Mouse (Mus musculus) liver, embryonic 14.5 days (tissue): ENCODE measurements around the gene Spag9. TPM values are rescaled to one million over a fixed set of nuclear protein-coding genes. Genes with fewer than 3 reads are reported as not detected.

Experiments
- ATAC-seq: fragments of 200-750 bp; cut with Nextera tagmentation; 2 replicates; pipeline ENCODE4 v1.8.0; 2017; ENCODE audit warnings: moderate number of reproducible peaks, mild to moderate bottlenecking, moderate library complexity; ENCODE audit not compliant: insufficient read depth
- DNase-seq, 3 experiments: peaks; one replicate each; pipeline ENCODE4 v3.0.0-alpha.2; 2012 to 2013; ENCODE audit warnings: low read depth in 3 of 3, low spot score in 3 of 3
- H3K27ac ChIP-seq: fragments of 300-500 bp; sonication (generic); 2 replicates; pipeline ENCODE4 v1.5.1; 2014; ENCODE audit warnings: moderate library complexity, mild to moderate bottlenecking, control low read depth, inconsistent platforms
- H3K27me3 ChIP-seq: fragments of 300-500 bp; sonication (generic); 2 replicates; pipeline ENCODE4 v1.6.1; 2014; ENCODE audit warnings: mild to moderate bottlenecking, low read length, moderate library complexity; ENCODE audit not compliant: control insufficient read depth, insufficient read depth
- H3K36me3 ChIP-seq: fragments of 300-500 bp; sonication (generic); replicated peaks from 2 replicates; pipeline ENCODE4 v1.6.1; 2014; ENCODE audit warnings: low read depth; ENCODE audit not compliant: control insufficient read depth, insufficient read depth
- H3K4me1 ChIP-seq, 2 experiments: fragments of 200-500 bp in 1 of 2; fragments of 300-500 bp in 1 of 2; sonication (generic) in 1 of 2; replicated peaks; 2 replicates each; pipeline ENCODE4 v1.6.1; 2012 to 2014; ENCODE audit warnings: antibody characterized with exemption in 1 of 2, inconsistent platforms in 1 of 2, low read length in 1 of 2; ENCODE audit not compliant: control insufficient read depth in 2 of 2, insufficient read depth in 2 of 2
- H3K4me2 ChIP-seq: fragments of 300-500 bp; sonication (generic); 2 replicates; pipeline ENCODE4 v1.6.1; 2014; ENCODE audit warnings: low read depth, mild to moderate bottlenecking, control low read depth, moderate library complexity
- H3K4me3 ChIP-seq, 2 experiments: fragments of 200-500 bp in 1 of 2; fragments of 300-500 bp in 1 of 2; sonication (generic) in 1 of 2; 2 replicates each; pipeline ENCODE4 v1.5.1; 2012 to 2014; ENCODE audit warnings: low read depth in 2 of 2, low read length in 2 of 2, mild to moderate bottlenecking in 2 of 2, control low read depth in 1 of 2, inconsistent platforms in 1 of 2, moderate library complexity in 1 of 2; ENCODE audit not compliant: insufficient read depth in 1 of 2
- H3K9ac ChIP-seq: fragments of 300-500 bp; sonication (generic); replicated peaks from 2 replicates; pipeline ENCODE4 v1.6.1; 2014; ENCODE audit warnings: mild to moderate bottlenecking, control low read depth, moderate library complexity
- H3K9me3 ChIP-seq: fragments of 300-500 bp; sonication (generic); 2 replicates; pipeline ENCODE4 v1.6.1; 2016; ENCODE audit warnings: low read length, mixed read lengths; ENCODE audit not compliant: control insufficient read depth
- CTCF ChIP-seq: IDR thresholded peaks from 2 replicates; pipeline ENCODE4 v1.5.1; 2016; ENCODE audit warnings: antibody characterized with exemption, low read depth, control low read depth
- EP300 ChIP-seq: IDR thresholded peaks from 2 replicates; pipeline ENCODE4 v1.6.1; 2016; ENCODE audit warnings: antibody characterized with exemption, low read depth
- WGBS: fragments of 180-500 bp; shearing (Covaris S2); extraction: QIAGEN DNeasy Blood & Tissue Kit; methylation state at CpG from one replicate; pipeline ENCODE4 v1.1.7; 2014; ENCODE audit not compliant: insufficient replicate concordance; 5-methylcytosine and 5-hydroxymethylcytosine counted together
- polyA plus RNA-seq, 2 experiments: library from polyadenylated mRNA; depleted of rRNA in 1 of 2; stranded (reverse) in 1 of 2; unstranded in 1 of 2; fragments of >200 nt; fragmentation: Nextera tagmentation in 1 of 2; extraction: Ambion mirVana in 1 of 2; gene quantifications; 2 replicates each; pipeline versions ENCODE4 v1.2.1 to v1.2.3; 2012 to 2014

Spag9 gene
- polyA plus RNA-seq, 2 experiments = 6.9 to 10.8 TPM

DNA sequence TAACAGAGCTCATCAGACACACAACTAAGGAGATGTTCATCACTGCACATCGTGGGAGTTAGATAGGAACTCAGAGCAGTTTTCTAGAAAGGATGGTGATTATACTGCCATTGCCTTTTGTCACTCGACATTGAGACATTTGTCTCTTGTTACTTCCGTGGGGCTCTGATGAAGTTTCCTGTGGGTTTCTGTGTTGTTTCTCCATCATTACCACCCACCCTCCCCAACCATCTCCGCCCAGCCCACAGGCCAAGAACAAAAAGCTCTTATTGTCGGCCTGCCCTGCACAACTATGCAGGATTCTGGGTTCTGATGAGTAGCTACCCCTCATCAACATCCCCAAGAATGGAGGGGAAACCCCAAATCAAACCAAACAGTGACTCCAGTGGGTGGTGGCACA lies 173.7 kb downstream of the Spag9 start:
- no peak overlapping the region for H3K4me2 ChIP-seq
- no peak overlapping the region for H3K4me3 ChIP-seq
- TF ChIP-seq CTCF = no peak
- no peak for TF ChIP-seq EP300
- H3K4me1 ChIP-seq = peaks cover 0 to 14% of the 10 kb centered on the region in 2 experiments; a peak in 2 of 4 replicates
- no peak for ATAC-seq
- WGBS = 38% methylated on average over 5 of the region's 5 CpGs
- H3K27me3 ChIP-seq = no peaks in the 10 kb centered on the region
- H3K9me3 ChIP-seq = no peaks in the 10 kb centered on the region
- no peak overlapping the region for H3K27ac ChIP-seq
- DNase-seq = no peak
- H3K9ac ChIP-seq = no peak overlapping the region
- no peaks in the 10 kb centered on the region for H3K36me3 ChIP-seq

DNA sequence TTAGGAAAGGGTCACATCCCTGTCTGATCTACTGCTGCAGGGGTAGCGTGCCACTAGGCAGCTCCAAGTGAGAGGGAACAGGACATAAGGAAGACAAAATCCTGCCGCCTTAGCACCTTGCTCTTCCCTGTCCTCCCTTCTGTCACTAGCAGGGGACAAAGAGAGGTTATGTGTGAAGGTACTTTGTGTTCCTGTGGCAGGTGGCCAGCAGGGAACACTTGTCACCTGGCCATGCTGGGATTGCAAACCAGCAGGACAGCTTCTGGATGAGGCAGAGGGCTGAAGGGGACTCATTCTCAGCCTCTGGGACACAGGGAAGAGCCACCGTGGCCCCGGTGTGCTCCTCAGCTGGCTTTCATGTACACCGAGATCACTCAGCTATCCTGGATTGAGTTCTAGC lies 175.8 kb downstream of the Spag9 start:
- Histone ChIP-seq H3K9me3 (no peaks in the 10 kb centered on the region), H3K36me3 (no peaks in the 10 kb centered on the region), H3K9ac (no peak overlapping the region), H3K27me3 (no peaks in the 10 kb centered on the region), H3K4me2 (no peak overlapping the region), H3K27ac (no peak overlapping the region), H3K4me1 (peaks cover 0 to 14% of the 10 kb centered on the region in 2 experiments; a peak in 2 of 4 replicates), H3K4me3 (no peak overlapping the region)
- TF ChIP-seq CTCF (no peak), EP300 (no peak)
- 70% methylated on average over 5 of the region's 5 CpGs for WGBS
- DNase-seq = no peak
- ATAC-seq = no peak

DNA sequence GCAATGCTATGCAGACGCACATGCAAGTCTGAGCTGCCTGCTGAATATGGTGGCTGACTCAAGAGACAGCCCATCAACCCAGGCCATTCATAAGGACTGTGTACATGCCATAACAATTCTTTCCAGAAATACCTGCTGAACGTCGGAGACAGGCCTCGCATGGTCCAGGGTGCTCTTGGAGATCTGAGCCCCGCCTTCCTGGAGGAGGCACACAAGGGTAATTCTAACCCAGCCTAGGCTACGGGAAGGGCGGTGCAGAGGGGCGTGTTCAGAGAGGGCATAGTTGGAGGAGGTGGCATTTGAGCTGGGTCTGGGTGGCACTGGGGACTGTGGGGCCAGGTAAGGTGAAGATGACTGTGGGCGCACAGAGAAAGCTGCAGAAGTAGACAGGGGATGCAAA lies 176.3 kb downstream of the Spag9 start:
- no peak overlapping the region for H3K4me2 ChIP-seq
- H3K27me3 ChIP-seq = no peaks in the 10 kb centered on the region
- no peak overlapping the region for H3K27ac ChIP-seq
- H3K9me3 ChIP-seq = no peaks in the 10 kb centered on the region
- no peak overlapping the region for H3K4me3 ChIP-seq
- ATAC-seq = no peak
- TF ChIP-seq CTCF (no peak), EP300 (no peak)
- H3K4me1 ChIP-seq = peaks cover 0 to 14% of the 10 kb centered on the region in 2 experiments; a peak in 2 of 4 replicates
- H3K9ac ChIP-seq = no peak overlapping the region
- WGBS = 49% methylated on average over 9 of the region's 9 CpGs
- H3K36me3 ChIP-seq = no peaks in the 10 kb centered on the region
- DNase-seq = no peak

DNA sequence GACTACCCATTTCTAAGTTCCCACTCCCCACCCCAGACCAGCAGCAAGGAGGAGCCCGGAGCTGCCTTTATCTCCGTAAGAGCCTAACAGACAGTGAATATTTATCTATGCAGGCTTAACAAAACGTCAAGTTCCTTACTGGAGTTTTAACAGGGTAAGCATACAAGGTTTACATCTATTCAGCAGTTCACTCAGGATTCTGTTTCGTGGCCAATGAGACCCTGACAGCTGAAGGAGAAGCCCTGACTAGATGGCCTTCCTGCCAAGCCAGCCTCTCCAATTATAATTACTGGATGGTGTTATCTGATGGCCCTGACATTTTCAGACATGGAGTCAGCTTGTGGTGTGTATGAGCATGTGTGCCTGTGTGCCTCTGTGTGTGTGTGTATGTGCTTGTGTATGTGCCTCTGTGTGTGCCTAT lies 177.8 kb downstream of the Spag9 start:
- ATAC-seq = peak; percentile 61; the same call in 1 of the 2 replicates
- Histone ChIP-seq H3K36me3 (no peaks in the 10 kb centered on the region), H3K4me2 (no peak overlapping the region), H3K27me3 (no peaks in the 10 kb centered on the region), H3K9ac (no peak overlapping the region), H3K9me3 (no peaks in the 10 kb centered on the region), H3K27ac (no peak overlapping the region), H3K4me1 (peaks cover 0 to 14% of the 10 kb centered on the region in 2 experiments; a peak in 2 of 4 replicates), H3K4me3 (no peak overlapping the region)
- TF ChIP-seq CTCF = no peak
- no peak for TF ChIP-seq EP300
- 18% methylated on average over 4 of the region's 4 CpGs for WGBS
- DNase-seq = no peak

DNA sequence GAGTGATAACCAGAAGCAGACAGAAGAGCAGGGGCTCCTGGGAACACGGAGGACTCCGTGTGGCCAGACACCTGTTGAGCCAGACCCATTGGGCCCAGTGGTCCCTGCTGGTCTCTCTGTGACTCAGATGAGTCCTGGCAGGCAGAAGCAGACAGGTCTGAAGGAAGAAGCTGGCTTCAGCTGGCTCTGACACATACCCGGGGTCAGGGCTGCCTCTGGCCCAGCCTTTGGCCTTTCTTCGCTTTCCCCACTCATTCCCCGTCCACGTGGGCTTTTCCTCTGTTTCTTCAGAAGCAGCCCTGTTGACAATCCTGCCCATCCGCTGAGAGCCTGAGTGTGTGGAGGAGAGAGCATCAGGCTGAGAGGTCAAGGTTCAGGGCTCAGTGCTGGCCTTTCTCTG lies 179.4 kb downstream of the Spag9 start:
- H3K36me3 ChIP-seq = no peaks in the 10 kb centered on the region
- ATAC-seq (no peak), DNase-seq (no peak)
- TF ChIP-seq CTCF = no peak
- TF ChIP-seq EP300 = no peak
- H3K4me1 ChIP-seq = peaks cover 4 to 18% of the 10 kb centered on the region in 2 experiments; a peak in 3 of 4 replicates
- H3K27me3 ChIP-seq = no peaks in the 10 kb centered on the region
- no peak overlapping the region for H3K27ac ChIP-seq
- no peak overlapping the region for H3K4me3 ChIP-seq
- H3K9ac ChIP-seq = no peak overlapping the region
- H3K9me3 ChIP-seq = no peaks in the 10 kb centered on the region
- H3K4me2 ChIP-seq = no peak overlapping the region
- 67% methylated on average over 7 of the region's 7 CpGs for WGBS

Other genes starting within 250 kb of the Spag9 start
- 5.6 and 11.0 TPM in 2 replicates for gene Utp18, start 110.3 kb upstream of the Spag9 start, polyA plus RNA-seq (2012; rRNA removed)
- 16.2 and 18.2 TPM in 2 replicates for gene Utp18, start 110.3 kb upstream of the Spag9 start, polyA plus RNA-seq (2014; fragmentation: Nextera tagmentation; extraction: Ambion mirVana)
- gene Mbtd1, start 110.2 kb upstream of the Spag9 start, polyA plus RNA-seq (2012; rRNA removed) = 4.0 and 5.8 TPM in 2 replicates
- 3.7 and 3.9 TPM in 2 replicates for gene Mbtd1, start 110.2 kb upstream of the Spag9 start, polyA plus RNA-seq (2014; fragmentation: Nextera tagmentation; extraction: Ambion mirVana)
- 126 and 131 TPM in 2 replicates for gene Nme2, start 39.8 kb upstream of the Spag9 start, polyA plus RNA-seq (2012; rRNA removed)
- 102 and 117 TPM in 2 replicates for gene Nme2, start 39.8 kb upstream of the Spag9 start, polyA plus RNA-seq (2014; fragmentation: Nextera tagmentation; extraction: Ambion mirVana)
- 76.8 and 131 TPM in 2 replicates for gene Gm20390, start 27.8 kb upstream of the Spag9 start, polyA plus RNA-seq (2012; rRNA removed)
- gene Gm20390, start 27.8 kb upstream of the Spag9 start, polyA plus RNA-seq (2014; fragmentation: Nextera tagmentation; extraction: Ambion mirVana) = 188 and 204 TPM in 2 replicates
- gene Nme1, start 27.6 kb upstream of the Spag9 start, polyA plus RNA-seq (2012; rRNA removed) = 58.0 and 113 TPM in 2 replicates
- gene Nme1, start 27.6 kb upstream of the Spag9 start, polyA plus RNA-seq (2014; fragmentation: Nextera tagmentation; extraction: Ambion mirVana) = 185 and 201 TPM in 2 replicates
- 7.5 and 7.8 TPM in 2 replicates for gene Tob1, start 215.4 kb downstream of the Spag9 start, polyA plus RNA-seq (2012; rRNA removed)
- gene Tob1, start 215.4 kb downstream of the Spag9 start, polyA plus RNA-seq (2014; fragmentation: Nextera tagmentation; extraction: Ambion mirVana) = 8.3 and 9.1 TPM in 2 replicates
- 0.12 and 0.23 TPM in 2 replicates for gene Wfikkn2, start 249.9 kb downstream of the Spag9 start, polyA plus RNA-seq (2012; rRNA removed)
- gene Wfikkn2, start 249.9 kb downstream of the Spag9 start, polyA plus RNA-seq (2014; fragmentation: Nextera tagmentation; extraction: Ambion mirVana) = 0.05 and 0.17 TPM in 2 replicates